Mouse (Mus musculus): ENCODE results near the gene Syt15.

- TF ChIP-seq EP300 (IDR thresholded peaks at IDR 0.05), result no peak
- TF ChIP-seq CTCF (IDR thresholded peaks at IDR 0.05), result no peak
Measured at GRCm38 (mm10) chr14:34223362-34223898, 4.0 kb downstream of the Syt15 start.
